Mouse (Mus musculus) bone marrow, adult 2 months (tissue): ENCODE data around the gene Hist1h4f. TPM values are rescaled to one million over a fixed set of nuclear protein-coding genes. Genes with fewer than 3 reads are reported as not detected.
"Not testable (repeated sequence)": the region's sequence is repeated elsewhere in the genome, so short reads cannot be mapped to it uniquely, and the experiment has no call there.

Experiments used
- H3K27ac ChIP-seq: fragments of 200-500 bp; 2 replicates; pipeline ENCODE4 v1.5.1; 2012; ENCODE audit warnings: low read depth, mild to moderate bottlenecking, control low read depth, inconsistent platforms, low read length; ENCODE audit not compliant: control insufficient read depth, poor library complexity, insufficient read depth
- H3K4me1 ChIP-seq: fragments of 200-500 bp; 2 replicates; pipeline ENCODE4 v1.6.1; 2011; ENCODE audit warnings: low read length; ENCODE audit not compliant: control insufficient read depth, insufficient read depth
- H3K4me3 ChIP-seq: fragments of 200-500 bp; replicated peaks from 2 replicates; pipeline ENCODE3; 2011; ENCODE audit warnings: mild to moderate bottlenecking, low read depth, low read length, control low read depth; ENCODE audit not compliant: control insufficient read depth
- CTCF ChIP-seq: fragments of 200-500 bp; IDR thresholded peaks from 2 replicates; pipeline ENCODE4 v1.5.1; 2011; ENCODE audit warnings: low read length, control low read depth; ENCODE audit not compliant: control insufficient read depth, insufficient read depth
- POLR2A ChIP-seq: fragments of 200-500 bp; IDR thresholded peaks from 2 replicates; pipeline ENCODE4 v1.6.1; 2011; ENCODE audit warnings: low read depth, mild to moderate bottlenecking, control low read depth, low read length, borderline replicate concordance; ENCODE audit not compliant: control insufficient read depth
- WGBS: fragments of 180-500 bp; shearing (Covaris S2); methylation state at CpG from one replicate; pipeline ENCODE4 v1.1.7; 2018; 5-methylcytosine and 5-hydroxymethylcytosine counted together
- polyA plus RNA-seq: library from polyadenylated mRNA; stranded (reverse); fragments of >200 nt; gene quantifications from 2 replicates; pipeline ENCODE4 v1.2.4, GENCODE M21; 2011; ENCODE audit warnings: low replicate concordance; ENCODE audit not compliant: missing spikeins, insufficient read depth, insufficient read length

The Hist1h4f gene
- polyA plus RNA-seq, 1 experiment = 284 TPM

- peak within 1 kb of the TSS; percentile 96 for H3K27ac ChIP-seq
- under 1% methylated on average over 42 of the region's 42 CpGs for WGBS
- not testable (repeated sequence) for H3K4me1 ChIP-seq
- peak within 1 kb of the TSS; percentile 45 for H3K4me3 ChIP-seq
- peak; percentile 93; the same call in 1 of the 2 replicates for TF ChIP-seq POLR2A
Measured at GRCm38 (mm10) chr13:23573898-23574524, 22.6 kb upstream of the Hist1h4f start, which contains the start of the genes Hist1h2bf and Hist1h2ad. Hist1h2bf (minus strand) TSS chr13:23574196. Hist1h2ad (plus strand) TSS chr13:23574381.

GRCm38 (mm10) chr13:23573034-23573897, 21.8 kb upstream of the Hist1h4f start:
- H3K27ac ChIP-seq = peak overlapping the region; percentile 96
- H3K4me1 ChIP-seq = not testable (repeated sequence)
- 6% methylated on average over 20 of the region's 20 CpGs for WGBS
- H3K4me3 ChIP-seq = peak overlapping the region; percentile 41

- Histone ChIP-seq H3K4me3 (peak overlapping the region; percentile 54), H3K27ac (no peak overlapping the region), H3K4me1 (no peaks in the 10 kb centered on the region; the same call in 1 of the 2 replicates)
- 30% methylated on average over 2 of the region's 2 CpGs for WGBS
- TF ChIP-seq POLR2A = no peak
- TF ChIP-seq CTCF = no peak
Measured at GRCm38 (mm10) chr13:23572218-23573033, 21.0 kb upstream of the Hist1h4f start.

- Histone ChIP-seq H3K27ac (peak overlapping the region; percentile 97), H3K4me3 (peak overlapping the region; percentile 59)
- under 1% methylated on average over 17 of the region's 34 CpGs for WGBS
- not testable (repeated sequence) for H3K4me1 ChIP-seq
- TF ChIP-seq POLR2A = peak; percentile 98; the same call in 1 of the 2 replicates
Measured at GRCm38 (mm10) chr13:23571504-23572217, 20.2 kb upstream of the Hist1h4f start.

GRCm38 (mm10) chr13:23571022-23571503, 19.6 kb upstream of the Hist1h4f start, which contains the start of the genes Hist1h2ae and Hist1h2bg:
Hist1h2ae (minus strand) TSS chr13:23571220.
Hist1h2bg (plus strand) TSS chr13:23571396.
- Histone ChIP-seq H3K4me3 (peak within 1 kb of the TSS; percentile 59), H3K27ac (peak within 1 kb of the TSS; percentile 99), H3K4me1 (no peaks in the 10 kb centered on the region; the same call in 1 of the 2 replicates)
- under 1% methylated on average over 18 of the region's 18 CpGs for WGBS
- TF ChIP-seq CTCF = no peak
- peak; percentile 74 for TF ChIP-seq POLR2A

- Histone ChIP-seq H3K4me3 (peak overlapping the region; percentile 43), H3K27ac (peak overlapping the region; percentile 99)
- not testable (repeated sequence) for H3K4me1 ChIP-seq
- 2% methylated on average over 27 of the region's 41 CpGs for WGBS
Measured at GRCm38 (mm10) chr13:23570261-23571021, 19.0 kb upstream of the Hist1h4f start.

- no peak overlapping the region for H3K27ac ChIP-seq
- TF ChIP-seq CTCF (no peak), POLR2A (no peak)
- no peak overlapping the region for H3K4me3 ChIP-seq
- 84% methylated on average over 2 of the region's 2 CpGs for WGBS
- H3K4me1 ChIP-seq = no peaks in the 10 kb centered on the region; the same call in 1 of the 2 replicates
Measured at GRCm38 (mm10) chr13:23564482-23564881, 13.0 kb upstream of the Hist1h4f start.
